Mouse (Mus musculus) adipocyte (in vitro differentiated cells): Measurements from ENCODE around the gene Tfap2c.

ENCODE experiments used
- DNase-seq: peaks from one replicate; pipeline ENCODE4 v3.0.0-alpha.2; 2016; ENCODE audit warnings: low spot score

Gene Tfap2c

DNA sequence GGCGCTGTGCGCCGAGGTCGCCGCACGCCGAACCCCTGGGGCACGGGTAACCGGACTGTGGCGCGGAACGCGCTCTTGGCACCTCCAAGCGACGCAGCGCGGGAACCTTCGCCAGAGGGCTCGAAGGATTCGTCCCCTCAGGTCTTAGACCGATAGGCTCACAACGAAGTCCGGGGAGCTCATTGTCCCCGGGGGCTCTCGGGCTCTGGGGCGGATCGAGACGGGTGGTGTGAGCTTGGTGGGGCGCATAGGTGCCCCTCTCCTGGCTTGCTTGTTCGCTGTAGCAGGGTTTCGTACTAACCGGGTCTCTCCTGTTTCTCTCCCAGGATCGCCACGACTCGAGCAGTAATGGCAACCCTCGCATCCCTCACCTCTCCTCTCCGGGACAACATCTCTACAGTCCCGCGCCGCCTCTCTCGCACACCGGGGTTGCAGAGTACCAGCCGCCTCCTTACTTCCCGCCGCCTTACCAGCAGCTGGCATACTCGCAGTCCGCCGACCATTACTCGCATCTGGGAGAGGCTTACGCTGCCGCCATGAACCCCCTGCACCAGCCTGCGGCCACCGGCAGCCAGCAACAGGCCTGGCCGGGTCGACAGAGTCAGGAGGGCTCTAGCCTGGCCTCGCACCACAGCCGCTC, 1.8 kb downstream of the Tfap2c start:
- DNase-seq: no peak

- DNase-seq: no peak
These were observed 2.5 kb downstream of the Tfap2c start for GRCm38 (mm10) chr2:172551872-172552271.

GRCm38 (mm10) chr2:172552666-172553065, 3.3 kb downstream of the Tfap2c start:
- no peak for DNase-seq

- no peak for DNase-seq
These were observed 4.8 kb downstream of the Tfap2c start for GRCm38 (mm10) chr2:172554211-172554610.

DNA sequence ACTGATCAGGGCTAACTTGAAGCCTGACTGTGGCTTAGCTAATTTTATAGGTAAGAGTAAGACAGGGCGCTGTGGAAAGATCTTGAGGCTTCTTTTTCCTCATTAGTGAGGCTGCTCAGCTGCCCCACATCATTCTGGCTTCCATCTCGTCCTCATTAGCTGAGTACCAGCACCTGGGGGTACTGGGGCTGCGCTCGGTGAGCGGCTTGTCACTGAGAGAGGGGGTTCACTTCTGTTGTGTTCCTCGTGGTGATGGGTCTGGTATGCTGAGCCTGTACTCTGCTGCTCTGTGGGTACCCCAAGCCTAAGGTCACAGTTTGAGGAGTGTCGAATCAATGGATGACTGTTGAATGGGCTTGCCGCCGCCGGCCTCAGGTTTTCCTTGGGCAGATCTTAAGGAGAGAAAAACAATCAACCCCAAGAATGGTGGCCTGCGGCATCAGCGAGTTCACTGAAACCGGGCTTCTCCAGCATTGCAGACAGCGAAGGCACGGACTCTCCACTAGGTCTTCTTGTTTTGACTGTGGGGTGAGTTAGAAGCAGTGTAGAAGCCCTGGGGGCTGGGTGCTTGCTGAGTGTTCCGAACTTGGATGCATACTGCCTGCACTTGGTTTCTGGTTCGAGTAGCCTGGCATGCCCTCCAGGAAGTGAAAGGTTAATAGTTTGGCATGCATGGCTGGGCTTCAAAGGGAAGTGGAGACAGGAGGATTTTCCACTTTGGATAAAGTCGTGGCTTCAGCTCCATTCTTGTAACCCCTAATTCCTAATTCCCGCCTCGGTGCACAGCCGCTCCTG, 9.5 kb downstream of the Tfap2c start:
- no peak for DNase-seq

GRCm38 (mm10) chr2:172561016-172561415, 11.6 kb downstream of the Tfap2c start:
- no peak for DNase-seq

- DNase-seq: no peak
These were observed 18.4 kb downstream of the Tfap2c start for GRCm38 (mm10) chr2:172567835-172568234.

DNA sequence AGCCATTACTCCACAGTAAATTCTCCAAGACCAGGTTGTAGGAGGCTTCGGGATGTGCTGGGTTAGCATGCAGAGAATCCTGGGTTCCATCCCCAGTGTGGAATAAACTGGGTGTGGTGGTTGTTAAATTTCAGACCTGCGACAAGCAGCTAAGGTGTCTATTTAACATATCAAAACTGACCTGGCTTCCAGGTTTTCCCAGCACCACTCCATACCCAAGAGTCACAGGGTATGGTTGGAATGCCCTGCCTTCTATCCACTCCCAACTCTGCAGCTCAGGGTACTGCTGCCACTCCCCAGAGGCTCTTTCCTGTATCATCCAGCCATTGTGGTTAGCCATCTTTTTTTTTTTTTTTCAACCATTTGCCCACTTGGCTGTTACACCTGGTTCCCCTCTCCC, 19.1 kb downstream of the Tfap2c start:
- no peak for DNase-seq

DNA sequence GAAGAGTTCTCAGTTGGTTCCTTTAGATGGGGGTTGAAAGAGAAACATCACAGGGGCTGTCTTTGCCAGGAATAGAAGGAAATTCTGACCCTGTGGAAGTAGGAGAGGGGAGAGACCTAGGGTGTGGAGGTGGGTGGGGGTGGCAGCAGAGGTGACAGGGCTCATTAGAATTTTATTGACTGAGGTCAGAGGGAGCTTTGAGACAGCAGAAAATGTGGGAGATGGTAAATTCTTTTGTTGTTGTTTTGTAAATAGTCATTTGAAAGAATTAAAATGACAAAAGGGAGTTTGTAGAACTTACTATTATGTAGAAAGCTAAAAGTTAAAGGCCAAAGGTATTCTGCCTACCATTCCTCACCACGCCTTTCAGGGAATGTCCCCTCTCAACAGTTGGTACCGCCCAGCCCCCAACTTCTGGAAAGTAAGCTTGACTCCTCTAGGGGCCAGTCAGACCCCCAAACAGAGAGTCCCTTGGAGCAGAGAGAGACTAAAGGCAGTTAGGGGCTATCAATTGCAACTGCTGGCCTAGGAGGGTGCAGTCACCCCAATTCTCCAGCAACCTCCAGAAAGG, 27.9 kb downstream of the Tfap2c start:
- DNase-seq: no peak

DNA sequence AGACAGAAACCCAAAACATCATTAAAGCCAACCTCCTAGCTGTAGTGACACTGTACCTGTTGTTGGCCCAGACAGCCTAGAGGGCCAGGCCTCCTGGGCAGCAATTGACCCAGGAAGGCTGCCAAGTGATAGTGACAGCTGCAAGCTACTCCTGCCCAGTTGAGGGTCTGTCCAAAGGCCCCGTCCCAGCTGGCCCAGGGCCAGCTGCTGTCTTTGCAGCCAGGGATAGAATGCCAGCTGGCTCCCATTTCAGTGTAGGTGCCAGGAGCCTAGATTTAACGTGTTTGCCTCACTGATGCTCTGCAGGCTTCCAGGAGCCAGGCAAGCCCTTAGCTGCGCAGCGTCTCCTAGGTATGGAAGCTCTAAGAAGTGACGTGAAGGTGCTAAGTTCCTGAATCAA, 29.8 kb downstream of the Tfap2c start:
- DNase-seq: no peak

- DNase-seq: peak; percentile 53
These were observed 31.3 kb downstream of the Tfap2c start for GRCm38 (mm10) chr2:172580536-172581265.

DNA sequence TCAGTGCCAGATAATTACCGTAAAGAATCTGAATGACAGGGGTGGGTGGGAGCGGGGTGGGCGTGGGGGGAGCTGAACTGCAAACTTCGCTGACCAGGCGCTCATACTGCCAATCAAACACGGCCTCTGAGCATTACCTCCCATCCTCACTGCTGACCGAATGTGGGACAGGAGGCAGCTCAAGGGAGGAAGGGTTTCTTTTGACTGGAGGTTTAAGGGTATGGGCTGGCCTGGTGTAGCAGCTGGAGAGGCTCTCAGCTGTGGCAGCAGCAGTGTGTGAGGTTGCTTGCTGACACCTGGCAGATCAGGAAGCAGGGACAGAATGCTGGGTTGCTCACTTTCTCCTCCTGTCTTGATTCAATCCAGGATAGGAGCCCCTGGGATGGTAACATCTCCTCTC, 33.9 kb downstream of the Tfap2c start:
- DNase-seq: no peak

DNA sequence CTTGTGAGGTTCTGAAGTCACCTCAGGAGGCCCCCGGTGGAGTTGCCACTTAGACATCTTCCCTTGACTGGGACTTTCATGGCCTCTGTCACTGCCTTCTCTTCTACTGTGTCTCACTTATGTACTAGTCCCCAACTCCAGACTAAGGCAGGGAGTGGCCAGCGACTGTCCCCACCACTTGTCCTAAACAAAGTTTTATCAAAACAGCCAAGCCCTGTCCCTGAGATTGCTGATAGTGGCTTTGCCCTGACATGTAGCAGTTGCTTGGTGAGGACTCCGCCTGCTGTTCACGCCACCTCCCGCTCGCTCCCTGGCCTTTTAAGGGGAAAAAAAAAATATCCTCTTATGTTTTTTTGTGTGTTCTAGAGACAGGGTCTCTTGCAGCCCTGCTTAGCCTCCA, 35.9 kb downstream of the Tfap2c start:
- no peak for DNase-seq

DNA sequence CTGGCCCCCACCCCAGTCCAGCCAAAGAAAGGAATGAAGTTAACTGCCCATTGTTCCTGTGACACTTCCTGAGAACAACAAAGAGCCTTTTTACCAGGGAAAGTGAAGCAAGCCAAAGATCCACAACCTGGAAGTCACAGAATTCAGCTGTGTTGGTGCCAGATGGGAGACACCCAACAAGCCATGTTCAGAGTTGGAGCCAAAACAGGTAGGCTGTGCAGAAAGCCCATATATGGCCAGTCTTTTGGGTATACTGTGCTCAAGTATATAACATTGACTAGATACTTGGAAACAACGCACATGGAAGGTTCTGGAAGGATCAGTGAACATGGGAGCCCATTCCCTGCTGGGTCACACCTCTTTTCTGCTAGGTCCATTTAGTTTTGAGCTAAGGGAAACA, 39.7 kb downstream of the Tfap2c start:
- no peak for DNase-seq

GRCm38 (mm10) chr2:172590839-172591238, 41.4 kb downstream of the Tfap2c start:
- no peak for DNase-seq

- DNase-seq: no peak
These were observed 44.9 kb downstream of the Tfap2c start for GRCm38 (mm10) chr2:172594326-172594725.

DNA sequence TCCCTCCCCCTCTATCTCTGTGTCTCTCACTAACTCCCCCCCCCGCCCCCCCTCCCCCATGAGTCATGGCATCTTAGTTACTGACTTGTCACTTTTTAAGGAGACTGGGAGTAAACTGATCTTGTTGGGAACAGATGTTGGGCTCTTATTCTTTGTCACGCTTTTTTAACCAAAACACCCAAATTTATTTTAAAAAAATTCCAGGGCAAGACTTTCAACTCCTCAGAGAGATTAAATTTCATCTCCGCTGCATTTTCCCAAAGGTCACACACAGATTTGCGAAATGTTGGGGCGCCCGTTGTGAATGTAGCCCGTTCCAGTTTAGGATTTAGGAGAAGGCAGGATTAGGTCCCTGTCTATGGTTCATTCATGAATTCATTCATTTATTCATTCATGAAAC, 47.7 kb downstream of the Tfap2c start:
- DNase-seq: no peak

- DNase-seq: no peak
These were observed 48.5 kb downstream of the Tfap2c start for GRCm38 (mm10) chr2:172597881-172598280.

- no peak for DNase-seq
These were observed 55.2 kb downstream of the Tfap2c start for GRCm38 (mm10) chr2:172604625-172605024.

- no peak for DNase-seq
These were observed 56.2 kb downstream of the Tfap2c start for GRCm38 (mm10) chr2:172605642-172606041.

DNA sequence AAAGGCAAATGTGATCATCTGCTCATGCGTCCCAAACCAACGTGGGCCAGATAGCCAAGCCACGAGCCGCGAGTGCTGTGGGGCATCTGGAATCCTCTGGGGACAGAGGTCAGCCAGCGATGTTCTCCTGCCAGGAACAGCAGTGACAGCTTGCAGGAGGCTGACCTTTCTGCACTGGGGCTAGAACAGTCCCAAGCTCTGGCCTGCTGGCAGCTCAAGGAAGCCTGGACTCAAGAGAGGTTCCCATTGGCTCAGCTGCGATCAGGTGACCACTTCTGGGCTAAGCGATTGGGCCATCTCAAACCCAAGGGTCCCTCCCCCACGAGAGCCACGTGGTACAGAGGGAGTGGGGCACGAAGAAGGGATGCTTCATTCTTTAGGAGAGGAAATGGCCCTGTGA, 58.3 kb downstream of the Tfap2c start:
- DNase-seq: no peak
